Mouse (Mus musculus): Measurements from ENCODE around the gene Cfap52.

The Cfap52 gene

GRCm38 (mm10) chr11:67926348-67927055 is 38.9 kb downstream of the Cfap52 start:
- DNase-seq (ENCODE audit: low read depth) = no peak

GRCm38 (mm10) chr11:67925000-67925399 is 40.5 kb downstream of the Cfap52 start:
- DNase-seq (ENCODE audit: low read depth) = peak; percentile 26

GRCm38 (mm10) chr11:67923720-67924119 is 41.7 kb downstream of the Cfap52 start:
- peak; percentile 15 for DNase-seq (ENCODE audit: low read depth)

GRCm38 (mm10) chr11:67922755-67923125 is 42.7 kb downstream of the Cfap52 start:
- DNase-seq (ENCODE audit: low read depth) = no peak

GRCm38 (mm10) chr11:67921827-67922754 is 43.4 kb downstream of the Cfap52 start, which contains the start of gene Usp43:
TSS of gene Usp43 (minus strand) at chr11:67922153.
- no peak for DNase-seq (ENCODE audit: low read depth)

GRCm38 (mm10) chr11:67921091-67921826 is 44.2 kb downstream of the Cfap52 start:
- no peak for DNase-seq (ENCODE audit: low read depth)

- peak; percentile 78 for DNase-seq (ENCODE audit: low read depth)
Observed at GRCm38 (mm10) chr11:67920226-67920960, 45.1 kb downstream of the Cfap52 start.

- peak; percentile 67 for DNase-seq (ENCODE audit: low read depth)
Observed at GRCm38 (mm10) chr11:67919593-67919992, 45.9 kb downstream of the Cfap52 start.

GRCm38 (mm10) chr11:67917126-67917525 is 48.3 kb downstream of the Cfap52 start:
- DNase-seq (ENCODE audit: low read depth) = no peak

- DNase-seq (ENCODE audit: low read depth) = no peak
Observed at GRCm38 (mm10) chr11:67911074-67911473, 54.4 kb downstream of the Cfap52 start.

GRCm38 (mm10) chr11:67903756-67904155 is 61.7 kb downstream of the Cfap52 start:
- DNase-seq (ENCODE audit: low read depth) = no peak

GRCm38 (mm10) chr11:67897064-67897560 is 68.3 kb downstream of the Cfap52 start:
- DNase-seq (ENCODE audit: low read depth) = peak; percentile 98

- DNase-seq (ENCODE audit: low read depth) = no peak
Observed at GRCm38 (mm10) chr11:67895641-67896040, 69.8 kb downstream of the Cfap52 start.

- DNase-seq (ENCODE audit: low read depth) = no peak
Observed at GRCm38 (mm10) chr11:67888521-67888920, 76.9 kb downstream of the Cfap52 start.

GRCm38 (mm10) chr11:67885921-67886320 is 79.5 kb downstream of the Cfap52 start:
- DNase-seq (ENCODE audit: low read depth) = no peak
